Mouse (Mus musculus) urinary bladder, postnatal 14 days (tissue): ENCODE data around the gene Cfap61.

Experiments
- DNase-seq: peaks from one replicate; pipeline ENCODE4 v3.0.0; 2021; ENCODE audit warnings: low spot score

The Cfap61 gene

GRCm38 (mm10) chr2:146222279-146223175 is 287.9 kb downstream of the Cfap61 start:
- no peak for DNase-seq

DNA sequence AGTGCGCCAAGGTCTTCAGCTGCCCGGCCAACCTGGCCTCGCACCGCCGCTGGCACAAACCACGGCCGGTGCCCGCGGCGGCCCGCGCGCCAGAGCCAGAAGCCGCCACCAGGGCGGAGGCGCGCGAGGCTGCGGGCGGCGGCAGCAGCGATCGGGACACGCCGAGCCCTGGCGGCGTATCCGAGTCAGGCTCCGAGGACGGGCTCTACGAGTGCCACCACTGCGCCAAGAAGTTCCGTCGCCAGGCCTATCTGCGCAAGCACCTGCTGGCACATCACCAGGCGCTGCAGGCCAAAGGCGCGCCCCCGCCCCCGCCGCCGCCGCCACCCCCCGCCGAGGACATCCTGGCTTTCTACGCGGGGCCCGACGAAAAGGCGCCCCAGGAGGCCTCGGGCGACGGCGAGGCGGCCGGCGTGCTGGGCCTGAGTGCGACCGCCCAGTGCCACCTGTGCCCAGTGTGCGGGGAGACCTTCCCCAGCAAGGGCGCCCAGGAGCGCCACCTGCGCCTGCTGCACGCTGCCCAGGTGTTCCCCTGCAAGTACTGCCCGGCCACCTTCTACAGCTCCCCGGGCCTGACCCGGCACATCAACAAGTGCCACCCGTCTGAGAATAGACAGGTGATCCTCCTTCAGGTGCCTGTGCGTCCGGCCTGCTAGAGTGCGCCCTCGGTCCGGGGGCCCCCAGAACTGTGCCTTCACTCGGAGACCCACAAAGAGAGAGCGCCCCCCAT is 288.8 kb downstream of the Cfap61 start:
- no peak for DNase-seq

- no peak for DNase-seq
These were observed 289.6 kb downstream of the Cfap61 start for GRCm38 (mm10) chr2:146224141-146224540.

DNA sequence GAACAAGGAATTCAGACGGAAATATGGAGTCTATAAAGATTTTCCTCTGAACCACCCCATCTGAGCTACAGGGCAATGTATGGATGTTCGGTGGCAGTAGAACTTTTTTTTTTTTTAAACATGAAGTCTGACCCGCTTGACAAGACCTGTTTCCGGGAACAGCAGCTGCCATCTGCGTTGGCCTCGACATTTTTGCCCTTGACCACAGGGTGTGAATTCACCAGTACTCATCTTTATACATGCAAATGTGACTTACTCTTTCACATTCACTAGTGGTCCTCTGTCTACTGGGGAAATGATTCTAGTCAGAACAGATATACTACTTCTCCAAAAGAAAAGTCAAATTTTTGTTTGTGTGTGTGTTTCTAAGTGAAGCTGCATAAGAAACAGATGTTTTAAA is 291.2 kb downstream of the Cfap61 start:
- DNase-seq: no peak

- DNase-seq: peak; percentile 60
These were observed 291.9 kb downstream of the Cfap61 start for GRCm38 (mm10) chr2:146226484-146226883.

DNA sequence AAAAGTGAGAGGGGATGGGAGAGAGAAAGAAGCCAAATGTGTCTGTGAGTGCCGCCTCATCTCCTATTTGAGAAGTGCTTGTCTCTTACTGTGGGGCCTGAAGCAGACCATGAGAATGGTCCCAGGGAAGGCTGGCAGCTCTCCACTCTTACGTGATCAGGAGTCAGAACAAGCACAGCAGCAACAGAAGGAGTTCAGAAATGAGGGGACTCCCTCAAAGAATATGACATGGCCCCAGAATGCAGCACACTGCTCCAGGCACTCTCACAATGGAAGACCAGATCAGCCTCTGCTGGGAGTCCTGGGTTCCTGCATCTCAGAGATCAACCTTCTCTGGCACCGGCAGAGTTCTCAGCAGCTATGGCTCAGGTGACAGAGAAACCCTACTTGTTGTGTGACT is 293.1 kb downstream of the Cfap61 start:
- no peak for DNase-seq

- DNase-seq: no peak
These were observed 293.9 kb downstream of the Cfap61 start for GRCm38 (mm10) chr2:146228435-146228834.

DNA sequence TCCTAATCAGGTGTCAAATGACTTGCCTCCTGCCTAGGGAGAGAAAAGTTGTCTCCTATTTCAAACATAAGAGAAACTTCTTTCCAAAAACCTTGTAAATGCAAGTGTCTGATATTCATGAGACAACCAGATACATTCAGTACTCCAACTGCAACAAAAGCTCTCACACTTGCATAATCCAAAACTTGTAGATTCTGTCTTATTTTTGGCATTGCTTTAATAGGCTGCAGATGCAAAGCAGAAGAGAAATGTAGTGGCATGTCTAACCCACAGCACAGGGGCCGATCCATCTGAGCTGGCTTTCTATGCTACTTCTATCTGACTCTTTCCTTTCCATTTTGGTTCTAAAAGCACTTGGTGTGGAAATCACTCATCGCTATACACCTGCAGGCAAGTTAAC is 296.9 kb downstream of the Cfap61 start:
- no peak for DNase-seq

- no peak for DNase-seq
These were observed 304.7 kb downstream of the Cfap61 start for GRCm38 (mm10) chr2:146239196-146239747.

- no peak for DNase-seq
These were observed 309.5 kb downstream of the Cfap61 start for GRCm38 (mm10) chr2:146244049-146244448.

- DNase-seq: no peak
These were observed 310.8 kb downstream of the Cfap61 start for GRCm38 (mm10) chr2:146245401-146245800.

- DNase-seq: no peak
These were observed 312.0 kb downstream of the Cfap61 start for GRCm38 (mm10) chr2:146246409-146247075.

GRCm38 (mm10) chr2:146247576-146247975 is 313.0 kb downstream of the Cfap61 start:
- no peak for DNase-seq

- DNase-seq: no peak
These were observed 314.4 kb downstream of the Cfap61 start for GRCm38 (mm10) chr2:146249033-146249432.

DNA sequence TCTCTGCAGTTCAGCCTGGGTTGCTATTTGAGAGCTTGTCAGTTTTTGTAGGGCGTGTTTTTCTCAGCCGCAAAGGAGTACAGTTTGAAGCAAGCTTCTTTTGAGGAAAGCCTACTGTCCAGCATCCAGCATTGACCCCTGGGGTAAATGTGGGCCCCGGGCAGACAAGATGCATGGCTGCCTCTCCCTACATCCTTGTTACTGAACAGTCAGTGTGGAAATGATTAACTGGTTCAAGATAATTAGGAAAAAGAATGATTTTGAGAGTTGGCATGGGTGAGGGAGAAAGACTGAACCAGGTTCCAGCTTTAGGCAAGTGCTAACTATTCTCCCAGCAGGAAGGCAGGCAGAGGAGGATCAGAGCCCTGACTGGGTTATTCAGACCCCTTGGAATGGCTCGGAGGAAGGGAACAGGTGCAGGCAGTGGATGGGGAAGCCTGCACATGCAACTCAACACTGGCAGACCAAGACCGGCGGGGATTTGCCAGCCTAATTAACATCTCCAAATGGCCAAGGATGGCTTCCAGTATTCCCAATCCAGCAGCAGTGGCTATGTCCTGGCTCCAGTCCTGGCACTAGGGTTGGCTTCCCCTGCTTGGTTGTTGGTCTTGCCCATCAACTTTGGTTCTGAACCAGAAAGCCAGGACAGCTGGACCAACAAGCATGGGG is 315.8 kb downstream of the Cfap61 start:
- DNase-seq: no peak

GRCm38 (mm10) chr2:146254387-146254786 is 319.8 kb downstream of the Cfap61 start:
- DNase-seq: no peak

DNA sequence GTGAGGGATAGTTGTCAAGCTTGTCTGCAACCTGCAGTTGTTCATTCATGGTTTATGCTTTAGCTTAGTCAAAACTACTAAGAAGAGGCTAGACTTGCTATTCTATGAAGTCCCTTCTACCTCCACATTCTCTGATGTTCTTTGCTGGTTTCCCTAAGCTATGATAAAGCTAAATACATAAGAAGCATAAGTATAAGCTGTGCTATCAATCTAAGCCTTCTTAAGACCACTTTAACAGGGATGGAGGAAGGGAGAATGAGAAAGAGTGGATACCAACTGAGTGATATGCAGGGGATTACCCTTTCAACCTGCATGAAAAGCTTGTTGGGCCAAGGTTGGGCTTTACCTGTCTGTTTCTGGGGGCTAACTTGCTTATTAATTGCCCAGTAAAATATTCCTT is 321.1 kb downstream of the Cfap61 start:
- no peak for DNase-seq

DNA sequence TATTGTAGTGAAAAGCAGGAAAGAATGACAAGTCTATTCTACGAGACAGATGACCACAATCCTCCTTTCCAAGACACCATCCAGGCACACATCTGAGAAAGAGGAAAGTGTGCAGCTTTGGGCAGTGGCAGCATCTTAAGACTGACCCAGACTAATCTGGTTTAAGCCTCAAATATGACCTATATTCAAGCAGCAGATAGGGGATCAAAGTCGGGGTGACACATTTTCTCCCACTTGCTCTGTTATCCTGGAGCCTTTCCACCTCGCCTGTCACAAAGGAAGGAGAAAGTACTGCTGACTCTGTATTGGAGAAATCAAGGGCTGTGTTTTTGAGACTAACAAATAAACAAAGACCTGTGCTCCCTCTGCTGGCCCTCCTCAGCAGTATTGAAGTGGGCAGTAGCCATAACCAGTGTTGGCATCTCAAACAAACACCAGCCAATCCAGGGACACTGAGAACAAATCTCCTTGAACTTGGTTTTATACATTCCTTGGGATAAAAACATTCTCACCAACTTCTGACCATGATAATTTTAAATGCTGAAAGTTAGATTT is 321.8 kb downstream of the Cfap61 start:
- no peak for DNase-seq

DNA sequence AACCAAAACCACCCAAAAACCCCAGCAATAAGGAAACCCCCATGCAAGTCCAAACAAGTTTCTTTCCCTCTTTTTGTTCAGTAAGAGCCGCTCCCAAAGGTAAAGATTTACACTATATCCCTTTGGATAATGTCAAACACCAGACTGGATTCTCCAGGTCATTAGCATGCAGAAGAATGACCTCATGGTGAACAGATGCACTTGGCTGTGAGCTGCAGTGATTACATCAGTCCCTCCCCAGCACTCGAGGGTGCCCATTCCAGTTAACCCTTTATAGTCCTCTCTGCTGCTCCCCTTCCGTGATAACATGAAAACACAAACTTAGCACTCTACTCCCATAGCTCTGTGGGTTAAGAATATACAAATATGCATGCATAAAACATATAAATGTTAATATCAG is 322.5 kb downstream of the Cfap61 start:
- DNase-seq: no peak

GRCm38 (mm10) chr2:146257609-146258008 is 323.0 kb downstream of the Cfap61 start:
- DNase-seq: no peak

- DNase-seq: no peak
These were observed 324.3 kb downstream of the Cfap61 start for GRCm38 (mm10) chr2:146258736-146259469.
